Mouse (Mus musculus) C2C12 (cell line): ENCODE data around the gene Dock4. TPM values are rescaled to one million over a fixed set of nuclear protein-coding genes. Genes with fewer than 3 reads are reported as not detected.

ENCODE experiments used
- H3K27me3 ChIP-seq: one replicate; pipeline ENCODE4 v1.6.1; 2011; ENCODE audit not compliant: control insufficient read depth, insufficient read depth, insufficient read length
- H3K36me3 ChIP-seq: one replicate; pipeline ENCODE4 v1.6.1; 2011; ENCODE audit not compliant: control insufficient read depth, insufficient read depth
- H3K4me3 ChIP-seq: one replicate; pipeline ENCODE4 v1.5.1; 2011; ENCODE audit warnings: mild to moderate bottlenecking, control low read depth; ENCODE audit not compliant: poor library complexity, insufficient read depth, severe bottlenecking
- H3K79me2 ChIP-seq: one replicate; pipeline ENCODE4 v1.6.1; 2011; ENCODE audit not compliant: control insufficient read depth, insufficient read depth
- H3K79me3 ChIP-seq: one replicate; pipeline ENCODE4 v1.6.1; 2011; ENCODE audit warnings: low read depth, control low read depth
- H3ac ChIP-seq: one replicate; pipeline ENCODE3; 2011; ENCODE audit warnings: low read depth; ENCODE audit not compliant: control insufficient read depth, insufficient read length
- CEBPB ChIP-seq: IDR thresholded peaks from one replicate; pipeline ENCODE4 v1.6.1; 2011; ENCODE audit warnings: low read depth, mild to moderate bottlenecking, control low read depth, moderate library complexity
- CTCF ChIP-seq: IDR thresholded peaks from one replicate; pipeline ENCODE4 v1.5.1; 2011; ENCODE audit not compliant: control insufficient read depth, insufficient read depth, insufficient read length
- FOSL1 ChIP-seq: IDR thresholded peaks from one replicate; pipeline ENCODE4 v1.8.0; 2011; ENCODE audit warnings: mild to moderate bottlenecking, low read length; ENCODE audit not compliant: poor library complexity, insufficient read depth, severe bottlenecking
- MAX ChIP-seq: IDR thresholded peaks from one replicate; pipeline ENCODE4 v1.6.1; 2011; ENCODE audit warnings: mild to moderate bottlenecking, control low read depth
- MYOD1 ChIP-seq: IDR thresholded peaks from one replicate; pipeline ENCODE4 v1.6.1; 2011; ENCODE audit warnings: low read depth; ENCODE audit not compliant: control insufficient read depth, insufficient read length
- MYOG ChIP-seq: IDR thresholded peaks from one replicate; pipeline ENCODE4 v1.6.1; 2011; ENCODE audit not compliant: control insufficient read depth, insufficient read length; ENCODE audit errors: extremely low read depth
- USF1 ChIP-seq: IDR thresholded peaks from one replicate; pipeline ENCODE4 v1.6.1; 2011; ENCODE audit warnings: low read depth, mild to moderate bottlenecking, control low read depth, moderate library complexity
- polyA plus RNA-seq: library from polyadenylated mRNA; unstranded; fragments of >200 nt; fragmentation: generic; extraction: Trizol; gene quantifications from one replicate; pipeline ENCODE4 v1.2.1, GENCODE M21; 2012; ENCODE audit warnings: missing spikeins

The Dock4 gene
- polyA plus RNA-seq, 1 experiment, result 0.80 TPM

GRCm38 (mm10) chr12:40824251-40824650 is 378.5 kb downstream of the Dock4 start:
- Histone ChIP-seq H3K36me3 (no peaks in the 10 kb centered on the region), H3K27me3 (no peaks in the 10 kb centered on the region), H3K79me3 (no peaks in the 10 kb centered on the region), H3ac (no peak overlapping the region), H3K4me3 (no peak overlapping the region), H3K79me2 (no peaks in the 10 kb centered on the region)
- TF ChIP-seq MYOG, result no peak
- TF ChIP-seq FOSL1, result no peak
- no peak for TF ChIP-seq MAX

DNA sequence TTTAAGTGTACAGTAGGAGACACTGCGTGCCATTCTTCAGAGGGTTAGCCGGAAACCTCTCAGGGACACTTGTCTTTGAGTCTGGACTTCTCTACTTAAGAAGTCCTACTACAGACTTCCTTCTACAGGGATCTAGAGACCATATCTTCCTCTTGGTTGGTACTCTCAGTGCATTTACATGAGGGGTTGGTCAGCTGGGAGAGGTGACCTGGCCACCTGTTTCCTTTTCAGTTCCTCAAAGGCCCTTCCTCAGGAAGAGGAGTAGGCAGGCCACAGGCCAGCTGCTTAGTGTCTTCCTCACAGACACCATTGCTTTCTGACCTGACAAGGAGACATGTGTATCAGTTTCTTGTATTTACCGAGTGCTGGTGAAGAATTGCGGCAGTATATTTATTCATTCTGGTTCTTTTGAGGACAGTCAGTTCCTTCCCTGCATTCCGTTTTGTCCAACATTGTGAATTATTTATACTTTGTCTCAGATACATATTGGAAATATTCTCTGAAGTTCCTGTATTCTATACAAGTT is 380.2 kb downstream of the Dock4 start:
- no peaks in the 10 kb centered on the region for H3K79me2 ChIP-seq
- no peaks in the 10 kb centered on the region for H3K27me3 ChIP-seq
- no peaks in the 10 kb centered on the region for H3K79me3 ChIP-seq
- H3ac ChIP-seq, result no peak overlapping the region
- H3K4me3 ChIP-seq, result no peak overlapping the region
- TF ChIP-seq MAX (no peak), MYOD1 (no peak), CEBPB (no peak), FOSL1 (no peak), CTCF (no peak), MYOG (no peak), USF1 (no peak)
- no peaks in the 10 kb centered on the region for H3K36me3 ChIP-seq

DNA sequence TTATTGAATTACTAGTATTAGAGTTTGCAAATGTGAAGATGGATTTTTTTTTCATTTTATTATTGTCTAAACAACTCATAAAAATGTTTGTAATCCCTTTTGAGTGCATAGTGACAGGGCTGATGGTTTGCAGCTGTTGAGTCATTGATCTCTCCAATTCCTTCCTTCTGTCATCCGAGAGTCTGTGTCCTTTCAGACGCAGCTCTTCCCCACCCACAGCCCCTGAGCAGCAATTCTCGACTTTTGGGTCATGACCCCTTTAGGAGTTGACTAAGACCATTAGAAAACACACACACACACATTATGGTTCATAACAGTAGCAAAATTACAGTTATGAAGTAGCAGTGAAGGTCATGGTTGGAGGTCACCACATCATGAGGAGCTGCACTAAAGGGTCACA is 380.7 kb downstream of the Dock4 start:
- H3K4me3 ChIP-seq, result no peak overlapping the region
- H3K27me3 ChIP-seq, result no peaks in the 10 kb centered on the region
- H3K79me3 ChIP-seq, result no peaks in the 10 kb centered on the region
- no peak overlapping the region for H3ac ChIP-seq
- no peaks in the 10 kb centered on the region for H3K36me3 ChIP-seq
- no peak for TF ChIP-seq FOSL1
- no peak for TF ChIP-seq MYOG
- no peak for TF ChIP-seq MAX
- TF ChIP-seq CEBPB, result no peak
- no peak for TF ChIP-seq USF1
- no peak for TF ChIP-seq CTCF
- no peak for TF ChIP-seq MYOD1
- H3K79me2 ChIP-seq, result no peaks in the 10 kb centered on the region

GRCm38 (mm10) chr12:40828025-40828424 is 382.3 kb downstream of the Dock4 start:
- no peaks in the 10 kb centered on the region for H3K79me3 ChIP-seq

DNA sequence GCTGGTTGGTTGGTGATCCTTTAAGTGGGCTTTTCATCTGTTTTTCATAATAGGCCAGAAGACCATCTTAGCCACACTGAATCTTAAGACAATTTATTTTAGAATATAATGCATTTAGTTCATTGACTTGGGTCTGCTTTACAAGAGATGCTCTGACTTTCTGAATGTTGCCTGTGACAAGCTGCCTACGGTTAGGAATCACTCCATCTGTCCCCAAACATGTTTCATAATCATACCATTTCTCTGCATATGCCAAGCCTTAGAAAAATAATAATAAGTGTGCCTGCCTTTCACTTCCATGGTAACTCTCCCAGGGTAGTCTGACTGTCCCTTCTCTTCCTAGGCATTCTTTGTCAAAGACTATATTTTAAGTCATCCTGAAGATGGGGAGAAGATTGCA is 383.5 kb downstream of the Dock4 start:
- Histone ChIP-seq H3K4me3 (no peak overlapping the region), H3K79me2 (no peaks in the 10 kb centered on the region), H3K36me3 (no peaks in the 10 kb centered on the region), H3K27me3 (no peaks in the 10 kb centered on the region), H3K79me3 (no peaks in the 10 kb centered on the region), H3ac (no peak overlapping the region)
- no peak for TF ChIP-seq MAX
- TF ChIP-seq USF1, result no peak

More at GRCm38 (mm10) chr12:40828025-40828424, 382.3 kb downstream of the Dock4 start:
- TF ChIP-seq USF1, result no peak
- TF ChIP-seq MYOG, result no peak
- TF ChIP-seq MAX, result no peak
- TF ChIP-seq FOSL1, result no peak
- TF ChIP-seq CEBPB, result no peak
- TF ChIP-seq CTCF, result no peak
- TF ChIP-seq MYOD1, result no peak
- no peaks in the 10 kb centered on the region for H3K79me2 ChIP-seq
- no peaks in the 10 kb centered on the region for H3K27me3 ChIP-seq
- H3K4me3 ChIP-seq, result no peak overlapping the region
- no peaks in the 10 kb centered on the region for H3K36me3 ChIP-seq
- H3ac ChIP-seq, result no peak overlapping the region

DNA sequence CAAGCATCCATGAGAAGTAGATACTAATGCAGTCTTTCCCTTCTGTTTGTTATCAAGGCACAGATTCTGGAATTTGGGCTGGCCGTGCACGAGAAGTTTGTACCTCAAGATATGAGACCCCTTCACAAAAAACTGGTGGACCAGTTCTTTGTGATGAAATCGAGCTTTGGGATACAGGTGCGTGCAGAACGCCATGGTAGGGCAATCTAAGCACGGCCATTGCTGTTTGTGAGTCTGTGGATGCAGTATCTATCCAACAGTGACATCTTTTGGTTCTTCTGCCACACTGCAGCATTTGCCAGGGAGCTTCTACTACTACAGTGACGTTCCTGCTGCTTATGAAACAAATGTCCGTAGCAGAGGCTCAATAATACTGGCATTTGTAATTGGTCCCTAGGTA is 386.4 kb downstream of the Dock4 start:
- TF ChIP-seq FOSL1, result no peak
- peak; percentile 75 for TF ChIP-seq CTCF
- no peak for TF ChIP-seq MAX
- no peak overlapping the region for H3ac ChIP-seq
- H3K36me3 ChIP-seq, result no peaks in the 10 kb centered on the region
- no peaks in the 10 kb centered on the region for H3K79me3 ChIP-seq
- H3K79me2 ChIP-seq, result no peaks in the 10 kb centered on the region
- no peak overlapping the region for H3K4me3 ChIP-seq
- H3K27me3 ChIP-seq, result no peaks in the 10 kb centered on the region
